Mouse (Mus musculus) thymus, adult 2 months (tissue): ENCODE data around the gene Grk3.

Experiments
- CTCF ChIP-seq: fragments of 200-500 bp; IDR thresholded peaks from 2 replicates; pipeline ENCODE4 v1.5.1; 2012; ENCODE audit warnings: mild to moderate bottlenecking, control low read depth, low read length, moderate library complexity, borderline replicate concordance; ENCODE audit not compliant: control insufficient read depth, poor library complexity, insufficient read depth; ENCODE audit errors: extremely low read depth
- POLR2A ChIP-seq: fragments of 200-500 bp; IDR thresholded peaks from 2 replicates; pipeline ENCODE4 v1.6.1; 2012; ENCODE audit warnings: mild to moderate bottlenecking, low read length, control low read depth, moderate library complexity; ENCODE audit not compliant: control insufficient read depth, poor library complexity, insufficient read depth; ENCODE audit errors: extremely low read depth

DNA sequence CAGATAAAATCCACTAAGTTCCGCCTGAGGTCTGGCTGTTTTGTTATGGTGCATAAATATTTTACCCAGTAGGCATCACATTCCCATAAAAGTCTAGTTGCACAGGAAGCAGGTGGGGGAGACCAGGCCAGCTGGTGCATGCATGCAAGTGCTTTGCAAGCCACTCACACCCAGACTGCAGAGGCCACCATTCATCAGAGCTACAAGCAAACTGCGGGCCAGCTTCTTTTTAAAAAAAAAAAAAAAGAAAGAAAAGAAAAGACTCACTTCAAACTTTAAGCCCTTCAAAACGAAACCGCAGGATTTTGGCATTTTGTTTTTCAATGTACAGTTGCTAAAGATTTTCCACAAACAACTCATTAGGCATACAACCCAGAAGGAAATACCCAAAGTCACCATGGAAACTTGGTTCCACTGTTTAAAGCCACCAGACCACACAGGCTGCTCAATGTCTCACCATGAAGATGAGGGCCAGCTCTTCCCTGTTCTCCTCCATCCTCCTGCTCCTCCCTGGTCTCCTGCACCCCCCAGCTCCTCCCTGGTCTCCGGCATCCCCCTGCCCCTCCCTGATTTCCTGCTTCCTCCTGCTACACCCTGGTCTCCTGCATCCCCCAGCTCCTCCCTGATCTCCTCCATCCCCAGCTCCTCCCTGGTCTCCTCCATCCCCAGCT, 17.9 kb downstream of the Grk3 start:
- TF ChIP-seq CTCF (no peak), POLR2A (no peak)
